Mouse (Mus musculus): ENCODE data around the gene 1110057P08Rik. TPM values are rescaled to one million over a fixed set of nuclear protein-coding genes. Genes with fewer than 3 reads are reported as not detected.

The 1110057P08Rik gene
- not detected for polyA plus RNA-seq (2015; fragmentation: Illumina TruSeq; extraction: RNeasy Lipid Tissue Mini Kit (QIAGEN cat#74804); ENCODE audit: insufficient read depth, low replicate concordance)

GRCm38 (mm10) chr16:89174435-89174834 lies at the start of gene 1110057P08Rik:
TSS of gene 1110057P08Rik (plus strand) at chr16:89174735.

GRCm38 (mm10) chr16:89140551-89140950 lies 34.0 kb upstream of the 1110057P08Rik start, which contains the start of gene Gm6358:
TSS of gene Gm6358 (plus strand) at chr16:89140851.

DNA sequence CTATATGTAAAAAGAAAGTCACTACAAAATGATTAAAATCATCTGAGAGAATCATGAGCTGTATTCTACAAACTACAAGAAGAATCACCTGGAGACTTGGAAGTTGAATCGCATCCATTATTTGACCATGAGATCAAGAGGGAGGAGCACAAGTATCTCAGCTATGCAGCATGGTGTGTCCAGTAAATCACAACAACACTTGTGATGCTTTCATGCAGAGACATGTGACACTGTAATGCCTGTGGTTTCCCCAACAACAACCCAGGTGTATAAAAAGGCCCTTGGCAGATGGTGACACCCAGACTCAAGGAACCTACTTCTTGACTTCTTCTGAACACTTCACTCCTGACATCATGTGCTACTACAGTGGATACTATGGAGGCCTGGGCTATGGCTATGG lies 23.7 kb upstream of the 1110057P08Rik start, which contains the start of gene Gm10061:
TSS of gene Gm10061 (plus strand) at position 301 of the 400 bp plus-strand sequence.

GRCm38 (mm10) chr16:89157652-89158051 lies 16.9 kb upstream of the 1110057P08Rik start, which contains the start of gene Gm9789:
TSS of gene Gm9789 (plus strand) at chr16:89157952.

GRCm38 (mm10) chr16:89169190-89169589 lies 5.3 kb upstream of the 1110057P08Rik start, which contains the start of gene Gm7735:
TSS of gene Gm7735 (plus strand) at chr16:89169490.

DNA sequence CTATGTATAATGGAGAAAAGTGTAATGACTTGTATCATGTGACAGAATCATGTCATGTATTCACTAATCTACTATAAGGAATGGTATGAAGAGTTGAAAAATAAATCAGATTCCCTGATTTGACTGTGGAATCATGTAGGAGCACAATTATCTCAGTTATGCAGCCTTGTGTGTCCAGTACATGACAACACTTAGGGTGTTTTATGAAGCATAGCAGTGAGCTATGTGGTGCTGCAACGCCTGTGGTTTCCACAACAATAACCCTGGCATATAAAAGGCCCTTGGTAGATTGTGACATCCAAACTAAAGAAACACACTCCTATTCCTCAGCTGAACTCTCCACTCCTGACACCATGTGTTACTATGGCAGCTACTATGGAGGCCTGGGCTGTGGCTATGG lies 31.0 kb downstream of the 1110057P08Rik start, which contains the start of gene Krtap20-2:
TSS of gene Krtap20-2 (plus strand) at position 301 of the 400 bp plus-strand sequence.

Other genes starting within 250 kb of the 1110057P08Rik start
- gene Krtap19-9b, start 242.5 kb upstream of the 1110057P08Rik start, polyA plus RNA-seq (2015; fragmentation: Illumina TruSeq; extraction: RNeasy Lipid Tissue Mini Kit (QIAGEN cat#74804); ENCODE audit: insufficient read depth, low replicate concordance) = not detected
- gene Krtap16-3, start 211.9 kb upstream of the 1110057P08Rik start, polyA plus RNA-seq (2015; fragmentation: Illumina TruSeq; extraction: RNeasy Lipid Tissue Mini Kit (QIAGEN cat#74804); ENCODE audit: insufficient read depth, low replicate concordance) = not detected
- gene Krtap22-2, start 164.0 kb upstream of the 1110057P08Rik start, polyA plus RNA-seq (2015; fragmentation: Illumina TruSeq; extraction: RNeasy Lipid Tissue Mini Kit (QIAGEN cat#74804); ENCODE audit: insufficient read depth, low replicate concordance) = not detected
- gene Gm10229, start 159.5 kb upstream of the 1110057P08Rik start, polyA plus RNA-seq (2015; fragmentation: Illumina TruSeq; extraction: RNeasy Lipid Tissue Mini Kit (QIAGEN cat#74804); ENCODE audit: insufficient read depth, low replicate concordance) = not detected
- not detected for gene Krtap6-1, start 143.0 kb upstream of the 1110057P08Rik start, polyA plus RNA-seq (2015; fragmentation: Illumina TruSeq; extraction: RNeasy Lipid Tissue Mini Kit (QIAGEN cat#74804); ENCODE audit: insufficient read depth, low replicate concordance)
- not detected for gene Gm10228, start 133.3 kb upstream of the 1110057P08Rik start, polyA plus RNA-seq (2015; fragmentation: Illumina TruSeq; extraction: RNeasy Lipid Tissue Mini Kit (QIAGEN cat#74804); ENCODE audit: insufficient read depth, low replicate concordance)
- not detected for gene Krtap6-5, start 126.9 kb upstream of the 1110057P08Rik start, polyA plus RNA-seq (2015; fragmentation: Illumina TruSeq; extraction: RNeasy Lipid Tissue Mini Kit (QIAGEN cat#74804); ENCODE audit: insufficient read depth, low replicate concordance)
- gene 1110025L11Rik, start 110.7 kb upstream of the 1110057P08Rik start, polyA plus RNA-seq (2015; fragmentation: Illumina TruSeq; extraction: RNeasy Lipid Tissue Mini Kit (QIAGEN cat#74804); ENCODE audit: insufficient read depth, low replicate concordance) = not detected
- not detected for gene Krtap6-3, start 90.7 kb upstream of the 1110057P08Rik start, polyA plus RNA-seq (2015; fragmentation: Illumina TruSeq; extraction: RNeasy Lipid Tissue Mini Kit (QIAGEN cat#74804); ENCODE audit: insufficient read depth, low replicate concordance)
- gene Gm6358, start 33.9 kb upstream of the 1110057P08Rik start, polyA plus RNA-seq (2015; fragmentation: Illumina TruSeq; extraction: RNeasy Lipid Tissue Mini Kit (QIAGEN cat#74804); ENCODE audit: insufficient read depth, low replicate concordance) = not detected
- not detected for gene Gm10061, start 23.6 kb upstream of the 1110057P08Rik start, polyA plus RNA-seq (2015; fragmentation: Illumina TruSeq; extraction: RNeasy Lipid Tissue Mini Kit (QIAGEN cat#74804); ENCODE audit: insufficient read depth, low replicate concordance)
- not detected for gene Gm9789, start 16.8 kb upstream of the 1110057P08Rik start, polyA plus RNA-seq (2015; fragmentation: Illumina TruSeq; extraction: RNeasy Lipid Tissue Mini Kit (QIAGEN cat#74804); ENCODE audit: insufficient read depth, low replicate concordance)
- gene Gm7735, start 5.2 kb upstream of the 1110057P08Rik start, polyA plus RNA-seq (2015; fragmentation: Illumina TruSeq; extraction: RNeasy Lipid Tissue Mini Kit (QIAGEN cat#74804); ENCODE audit: insufficient read depth, low replicate concordance) = not detected
- gene Krtap20-2, start 31.1 kb downstream of the 1110057P08Rik start, polyA plus RNA-seq (2015; fragmentation: Illumina TruSeq; extraction: RNeasy Lipid Tissue Mini Kit (QIAGEN cat#74804); ENCODE audit: insufficient read depth, low replicate concordance) = not detected
- not detected for gene Krtap21-1, start 229.1 kb downstream of the 1110057P08Rik start, polyA plus RNA-seq (2015; fragmentation: Illumina TruSeq; extraction: RNeasy Lipid Tissue Mini Kit (QIAGEN cat#74804); ENCODE audit: insufficient read depth, low replicate concordance)
- not detected for gene Krtap6-2, start 245.4 kb downstream of the 1110057P08Rik start, polyA plus RNA-seq (2015; fragmentation: Illumina TruSeq; extraction: RNeasy Lipid Tissue Mini Kit (QIAGEN cat#74804); ENCODE audit: insufficient read depth, low replicate concordance)